Mouse (Mus musculus) liver, embryonic 14.5 days (tissue): ENCODE measurements around the gene Akap8l.

Experiments used
- CTCF ChIP-seq: IDR thresholded peaks from 2 replicates; pipeline ENCODE4 v1.5.1; 2016; ENCODE audit warnings: antibody characterized with exemption, low read depth, control low read depth
- EP300 ChIP-seq: IDR thresholded peaks from 2 replicates; pipeline ENCODE4 v1.6.1; 2016; ENCODE audit warnings: antibody characterized with exemption, low read depth

GRCm38 (mm10) chr17:32367706-32368105, 17.3 kb upstream of the Akap8l start:
- TF ChIP-seq CTCF: no peak
- no peak for TF ChIP-seq EP300
